Mouse (Mus musculus) heart, embryonic 13.5 days (tissue): ENCODE measurements at regions not wholly inside any gene's neighbourhood (a gene's known extent, or its start where the extent isn't known, plus 50 kb on each side); places are given as distances from the start of the nearest gene placed in this dataset.

ENCODE experiments used
- ATAC-seq: fragments of 200-750 bp; cut with Nextera tagmentation; 2 replicates; pipeline ENCODE4 v1.8.0; 2017; ENCODE audit warnings: moderate TSS enrichment; ENCODE audit not compliant: insufficient number of reproducible peaks, low FRiP score, low TSS enrichment; ENCODE audit errors: extremely low read depth
- H3K27ac ChIP-seq: fragments of 300-500 bp; sonication (generic); replicated peaks from 2 replicates; pipeline ENCODE4 v1.5.1; 2015; ENCODE audit warnings: moderate library complexity, mild to moderate bottlenecking, inconsistent platforms
- H3K27me3 ChIP-seq: fragments of 300-500 bp; sonication (generic); replicated peaks from 2 replicates; pipeline ENCODE4 v1.6.1; 2015; ENCODE audit warnings: mild to moderate bottlenecking, inconsistent platforms
- H3K36me3 ChIP-seq: fragments of 300-500 bp; sonication (generic); 2 replicates; pipeline ENCODE4 v1.6.1; 2015; ENCODE audit warnings: mild to moderate bottlenecking, inconsistent platforms
- H3K4me1 ChIP-seq: fragments of 300-500 bp; sonication (generic); 2 replicates; pipeline ENCODE4 v1.6.1; 2015; ENCODE audit warnings: inconsistent platforms
- H3K4me2 ChIP-seq: fragments of 300-500 bp; sonication (generic); 2 replicates; pipeline ENCODE4 v1.6.1; 2015; ENCODE audit warnings: inconsistent platforms, mild to moderate bottlenecking, moderate library complexity
- H3K4me3 ChIP-seq: fragments of 300-500 bp; sonication (generic); 2 replicates; pipeline ENCODE4 v1.5.1; 2015; ENCODE audit warnings: moderate library complexity, mild to moderate bottlenecking, inconsistent platforms
- H3K9ac ChIP-seq: fragments of 300-500 bp; sonication (generic); 2 replicates; pipeline ENCODE4 v1.6.1; 2015; ENCODE audit warnings: inconsistent platforms, mild to moderate bottlenecking, moderate library complexity
- H3K9me3 ChIP-seq: fragments of 300-500 bp; sonication (generic); 2 replicates; pipeline ENCODE4 v1.6.1; 2016; ENCODE audit warnings: inconsistent platforms
- WGBS: fragments of 180-500 bp; shearing (Covaris S2); methylation state at CpG from one replicate; pipeline ENCODE4 v1.1.7; 2015; ENCODE audit warnings: mixed read lengths; 5-methylcytosine and 5-hydroxymethylcytosine counted together

DNA sequence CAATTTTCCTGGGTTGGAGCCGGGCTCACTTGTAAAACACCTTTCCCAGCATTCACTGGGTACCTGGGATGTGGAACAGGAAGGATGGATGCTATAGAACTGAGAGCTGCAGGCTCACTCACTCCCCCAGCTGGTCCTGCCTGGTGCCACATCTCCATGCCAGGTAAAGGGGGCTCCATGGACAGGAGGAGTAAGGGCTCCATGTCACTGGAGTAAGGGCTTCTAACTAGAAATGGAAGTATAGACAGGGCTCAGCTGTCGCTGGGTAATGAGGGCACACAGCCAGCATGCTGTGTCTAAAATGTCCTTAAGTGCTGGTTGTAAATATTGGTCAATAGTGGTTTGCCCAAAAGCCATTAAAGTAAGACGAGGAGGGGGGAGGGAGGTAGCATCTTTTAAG, 99.4 kb upstream of the Gpr12 start:
- Histone ChIP-seq H3K4me3 (no peak overlapping the region), H3K36me3 (no peaks in the 10 kb centered on the region), H3K9ac (no peak overlapping the region), H3K4me2 (no peak overlapping the region), H3K27ac (no peak overlapping the region), H3K9me3 (no peaks in the 10 kb centered on the region), H3K27me3 (peaks cover 3% of the 10 kb centered on the region; the same call in 1 of the 2 replicates), H3K4me1 (peaks cover 10% of the 10 kb centered on the region)
- ATAC-seq: no peak
- WGBS: 56% methylated on average over 3 of the region's 3 CpGs

DNA sequence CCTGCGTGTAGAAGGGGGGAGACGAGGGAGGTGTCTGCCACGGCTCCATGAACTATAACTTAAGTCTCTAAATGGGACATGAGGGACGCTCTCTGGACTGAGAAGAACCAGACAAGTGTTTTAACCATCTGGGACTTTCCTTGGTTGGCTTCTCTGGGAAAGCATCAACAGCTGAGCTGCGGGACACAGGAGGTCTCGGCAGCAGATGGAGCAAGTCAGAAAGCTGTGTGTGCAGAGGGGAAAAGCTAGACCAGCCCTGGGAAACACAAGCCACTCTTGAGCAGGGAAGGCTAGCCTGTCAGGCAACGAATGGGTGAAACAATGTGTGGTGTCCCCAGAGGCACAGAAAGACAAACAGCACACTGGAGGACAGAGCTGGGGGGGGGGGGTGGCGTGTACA, 98.5 kb upstream of the Gpr12 start:
- Histone ChIP-seq H3K4me1 (peaks cover 19% of the 10 kb centered on the region), H3K27ac (no peak overlapping the region), H3K27me3 (peaks cover 3% of the 10 kb centered on the region; the same call in 1 of the 2 replicates), H3K4me3 (no peak overlapping the region), H3K36me3 (no peaks in the 10 kb centered on the region), H3K9ac (no peak overlapping the region), H3K4me2 (no peak overlapping the region), H3K9me3 (no peaks in the 10 kb centered on the region)
- ATAC-seq: no peak
- WGBS: 52% methylated on average over 8 of the region's 8 CpGs

DNA sequence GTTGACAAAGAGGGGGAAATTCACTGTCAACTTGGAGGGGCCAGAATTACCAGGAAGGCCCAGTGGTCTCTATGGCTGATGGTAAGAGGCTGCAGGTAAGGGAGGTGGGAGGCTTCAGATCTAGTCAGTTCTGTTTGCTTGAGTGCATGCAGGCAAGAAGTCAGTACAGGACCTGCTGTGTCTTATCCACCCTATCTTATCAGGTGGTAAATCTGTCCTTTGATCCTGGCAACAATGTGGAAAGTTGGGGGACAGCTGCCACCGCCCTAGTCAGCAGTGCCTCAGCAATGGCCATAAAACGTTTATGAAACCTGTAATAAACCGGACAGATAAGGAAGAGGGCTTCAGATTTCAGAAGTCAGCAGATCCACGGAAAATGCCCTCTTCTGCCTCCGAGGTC, 97.9 kb upstream of the Gpr12 start:
- Histone ChIP-seq H3K4me3 (no peak overlapping the region), H3K4me2 (no peak overlapping the region), H3K27me3 (peaks cover 3% of the 10 kb centered on the region; the same call in 1 of the 2 replicates), H3K9me3 (no peaks in the 10 kb centered on the region), H3K9ac (no peak overlapping the region), H3K4me1 (peaks cover 21% of the 10 kb centered on the region), H3K36me3 (no peaks in the 10 kb centered on the region), H3K27ac (no peak overlapping the region)
- 56% methylated on average over 5 of the region's 5 CpGs for WGBS
- ATAC-seq: no peak

DNA sequence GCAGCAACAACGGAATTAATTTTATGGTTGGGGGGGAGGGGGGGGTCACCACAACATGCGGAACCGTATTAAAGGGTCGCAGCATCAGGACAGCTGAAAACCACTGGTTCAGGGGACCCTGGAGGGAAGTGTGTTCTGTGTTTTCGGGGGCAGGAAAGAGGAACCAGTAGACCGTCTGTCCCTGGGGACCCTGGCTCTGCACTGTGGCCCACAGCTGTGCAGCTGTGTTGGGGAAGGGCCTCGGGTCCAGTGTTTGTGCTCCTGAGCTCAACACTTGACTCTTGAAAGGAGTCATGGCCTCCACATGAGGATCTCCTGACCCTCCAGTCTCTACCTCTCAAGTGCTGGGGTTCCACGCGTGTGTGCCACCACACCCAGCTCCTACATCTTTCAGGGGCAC, 96.5 kb upstream of the Gpr12 start:
- Histone ChIP-seq H3K4me1 (peaks cover 22% of the 10 kb centered on the region), H3K4me3 (no peak overlapping the region), H3K27me3 (peaks cover 3% of the 10 kb centered on the region; the same call in 1 of the 2 replicates), H3K36me3 (no peaks in the 10 kb centered on the region), H3K9ac (no peak overlapping the region), H3K9me3 (no peaks in the 10 kb centered on the region), H3K27ac (no peak overlapping the region), H3K4me2 (no peak overlapping the region)
- ATAC-seq: no peak
- WGBS: 79% methylated on average over 9 of the region's 9 CpGs

DNA sequence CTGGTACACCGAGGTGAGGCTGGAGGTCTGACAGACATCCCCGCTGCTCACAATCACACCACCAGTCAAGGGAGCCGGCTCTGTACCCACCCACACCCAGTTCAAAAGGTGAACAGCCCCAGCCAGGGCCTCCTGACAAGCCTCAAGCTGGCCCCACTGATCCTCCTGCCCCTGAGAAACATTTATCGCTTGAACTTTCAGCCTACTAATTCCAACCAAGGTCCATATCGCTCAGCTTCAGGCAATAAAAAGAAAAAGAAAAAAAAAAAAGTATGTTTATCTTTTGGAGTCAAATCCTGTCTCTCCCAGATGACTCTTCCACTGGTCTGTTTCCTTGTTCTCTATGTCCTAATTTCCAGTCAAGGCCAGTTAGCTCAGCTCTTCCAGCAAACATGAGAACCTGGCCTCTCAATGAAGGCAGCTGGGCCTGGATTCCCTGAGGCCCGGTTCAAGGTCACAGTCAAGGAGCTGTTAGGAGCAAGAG, 94.2 kb upstream of the Gpr12 start:
- no peak for ATAC-seq
- Histone ChIP-seq H3K27me3 (peaks cover 4% of the 10 kb centered on the region; the same call in 1 of the 2 replicates), H3K36me3 (no peaks in the 10 kb centered on the region), H3K9me3 (no peaks in the 10 kb centered on the region), H3K9ac (no peak overlapping the region), H3K4me3 (no peak overlapping the region), H3K4me1 (peaks cover 31% of the 10 kb centered on the region), H3K4me2 (no peak overlapping the region), H3K27ac (no peak overlapping the region; the same call in 1 of the 2 replicates)
- WGBS: 40% methylated on average over 6 of the region's 6 CpGs

DNA sequence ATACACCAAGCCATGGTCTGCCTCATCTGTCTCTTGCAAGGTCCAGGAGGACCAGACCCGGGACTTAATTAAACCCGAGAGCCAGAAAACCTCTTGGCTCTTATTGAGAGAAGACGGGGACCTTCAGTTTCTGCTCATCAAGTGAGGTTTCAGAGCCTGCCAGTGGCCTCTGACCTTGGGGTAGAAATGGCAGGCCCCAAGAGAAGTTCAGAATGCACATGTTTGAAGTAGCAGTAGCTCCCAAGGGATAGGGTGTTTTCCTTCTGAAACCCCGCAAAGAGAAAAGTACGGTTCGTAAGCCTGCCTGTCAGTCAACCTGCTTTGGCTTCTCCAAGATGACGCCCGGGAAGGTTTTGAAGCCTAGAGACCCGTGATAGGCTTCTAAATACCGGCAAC, 93.7 kb upstream of the Gpr12 start:
- Histone ChIP-seq H3K9me3 (no peaks in the 10 kb centered on the region), H3K27me3 (peaks cover 8% of the 10 kb centered on the region; the same call in 1 of the 2 replicates), H3K4me1 (peaks cover 28% of the 10 kb centered on the region), H3K4me2 (no peak overlapping the region), H3K36me3 (no peaks in the 10 kb centered on the region), H3K27ac (0 out of 2 replicates have a peak overlapping the region, but pooled peaks have one; percentile 15), H3K9ac (no peak overlapping the region), H3K4me3 (no peak overlapping the region)
- ATAC-seq: no peak
- 67% methylated on average over 10 of the region's 10 CpGs for WGBS

DNA sequence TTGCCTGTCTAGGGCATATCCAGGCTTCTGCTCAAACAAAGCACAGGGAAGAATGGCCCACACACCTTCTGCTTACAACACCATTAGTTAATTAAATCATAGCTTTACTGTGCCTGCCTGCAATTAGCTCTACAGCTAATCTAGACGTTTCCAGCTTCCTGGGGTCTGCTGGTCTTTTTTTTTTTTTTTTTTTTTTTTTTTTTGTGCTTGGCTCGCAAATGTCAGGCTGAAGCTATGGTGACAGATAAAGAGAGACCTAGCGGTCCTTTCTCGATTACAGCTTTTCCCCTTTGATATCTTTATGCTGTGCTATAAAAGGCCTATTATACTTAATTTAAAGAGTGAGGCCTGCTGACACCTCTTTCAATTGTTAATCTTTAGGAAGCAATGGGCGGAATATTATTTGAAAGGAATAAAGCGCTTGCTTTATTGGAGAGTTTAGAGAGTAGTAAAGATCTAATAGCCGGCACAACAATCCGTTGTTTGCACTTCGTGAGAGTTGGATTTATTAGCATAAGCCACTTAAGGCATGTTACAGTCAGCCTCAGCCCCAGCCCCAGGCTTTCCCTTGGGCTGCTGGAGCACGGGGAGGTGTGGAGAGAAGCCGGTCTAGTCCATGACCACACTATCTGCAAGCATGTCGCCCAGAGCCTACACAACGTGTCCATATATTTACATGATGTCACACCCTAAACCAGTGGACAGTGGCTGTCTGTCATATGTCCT, 93.2 kb upstream of the Gpr12 start:
- ATAC-seq: no peak
- H3K4me1 ChIP-seq: peaks cover 24% of the 10 kb centered on the region
- 0 out of 2 replicates have a peak overlapping the region, but pooled peaks have one; percentile 15 for H3K27ac ChIP-seq
- no peak overlapping the region for H3K4me3 ChIP-seq
- 67% methylated on average over 13 of the region's 13 CpGs for WGBS
- no peak overlapping the region for H3K4me2 ChIP-seq
- no peaks in the 10 kb centered on the region for H3K9me3 ChIP-seq
- peaks cover 8% of the 10 kb centered on the region; the same call in 1 of the 2 replicates for H3K27me3 ChIP-seq
- no peak overlapping the region for H3K9ac ChIP-seq
- no peaks in the 10 kb centered on the region for H3K36me3 ChIP-seq

DNA sequence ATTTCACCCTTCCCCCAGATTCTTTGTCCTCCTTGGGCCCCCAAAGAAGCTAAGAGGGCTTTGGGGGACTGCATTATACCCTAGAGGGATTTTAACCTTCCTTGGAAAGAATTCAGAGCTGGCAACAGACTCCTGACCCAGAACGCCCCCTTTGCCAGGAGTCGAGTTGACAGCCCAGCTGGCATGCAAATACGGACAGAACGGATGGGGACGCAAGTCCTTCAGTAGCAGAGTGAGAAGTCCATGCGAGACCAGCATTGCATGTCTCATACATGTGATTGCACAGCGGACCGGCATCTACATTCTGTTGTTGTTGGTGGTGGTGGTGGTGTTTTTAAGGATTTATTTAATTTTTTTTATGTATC, 92.1 kb upstream of the Gpr12 start:
- peaks cover 8% of the 10 kb centered on the region; the same call in 1 of the 2 replicates for H3K27me3 ChIP-seq
- H3K36me3 ChIP-seq: no peaks in the 10 kb centered on the region
- no peak overlapping the region for H3K4me2 ChIP-seq
- peaks cover 6% of the 10 kb centered on the region; the same call in 1 of the 2 replicates for H3K9me3 ChIP-seq
- peaks cover 24% of the 10 kb centered on the region for H3K4me1 ChIP-seq
- H3K9ac ChIP-seq: no peak overlapping the region; the same call in 1 of the 2 replicates
- peak overlapping the region; percentile 30; the same call in 1 of the 2 replicates for H3K27ac ChIP-seq
- no peak overlapping the region for H3K4me3 ChIP-seq
- no peak for ATAC-seq
- 93% methylated on average over 8 of the region's 8 CpGs for WGBS

DNA sequence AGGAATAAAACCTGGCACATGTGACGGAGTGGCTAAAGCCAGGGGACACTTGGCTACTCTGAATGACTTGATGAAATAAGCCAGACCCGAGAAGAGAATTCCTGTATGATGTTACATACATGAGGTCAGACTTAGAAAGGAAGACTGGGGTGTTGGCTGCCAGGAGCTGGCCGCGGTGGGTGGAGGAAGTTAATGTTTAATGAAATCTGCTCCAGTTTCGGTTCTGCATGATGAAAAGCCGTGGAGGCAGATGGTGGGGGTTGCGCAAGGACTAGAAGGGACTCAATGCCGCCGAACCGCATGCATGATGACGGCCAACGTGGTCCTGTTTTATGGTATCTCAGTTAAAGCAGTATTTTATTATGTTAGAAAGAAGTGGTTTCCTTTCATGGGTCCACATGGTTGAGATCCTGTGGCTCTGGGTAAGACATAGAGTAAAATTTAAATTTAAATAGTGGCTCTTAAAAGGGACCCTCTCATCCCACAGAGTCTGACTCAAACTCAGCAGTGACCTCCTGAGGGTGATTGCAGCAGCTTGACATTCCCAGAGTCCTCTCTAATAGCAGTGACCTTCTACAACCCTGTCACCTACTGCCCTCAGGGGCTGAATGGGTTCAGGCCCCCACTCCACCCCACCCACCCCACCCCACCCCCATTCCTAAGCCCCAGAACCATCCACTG, 91.6 kb upstream of the Gpr12 start:
- no peak overlapping the region for H3K4me2 ChIP-seq
- no peak for ATAC-seq
- 78% methylated on average over 12 of the region's 12 CpGs for WGBS

DNA sequence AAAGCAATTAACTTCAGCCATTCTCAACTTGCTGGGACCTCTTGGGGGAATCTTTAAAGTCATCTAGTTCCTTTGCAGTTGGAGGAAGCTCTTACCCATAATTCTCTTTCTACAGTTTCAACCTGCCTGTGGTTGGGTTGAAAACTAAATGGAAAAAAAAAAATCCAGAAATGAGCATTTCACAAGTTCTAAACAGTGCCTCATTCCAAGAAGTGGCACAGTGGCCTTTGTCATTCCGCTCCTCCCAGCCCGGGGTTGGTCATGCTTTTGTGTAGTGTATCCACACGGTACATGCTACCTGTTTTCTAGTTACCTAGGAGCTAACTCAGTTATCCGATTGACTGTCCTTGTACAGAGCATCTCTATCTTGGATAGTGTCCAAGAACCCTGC, 90.8 kb upstream of the Gpr12 start:
- peaks cover 8% of the 10 kb centered on the region; the same call in 1 of the 2 replicates for H3K9me3 ChIP-seq
- no peak overlapping the region for H3K9ac ChIP-seq
- no peak overlapping the region for H3K4me3 ChIP-seq
- H3K27ac ChIP-seq: peak overlapping the region; percentile 56
- no peak overlapping the region for H3K4me2 ChIP-seq
- peaks cover 8% of the 10 kb centered on the region; the same call in 1 of the 2 replicates for H3K27me3 ChIP-seq
- ATAC-seq: no peak
- WGBS: 88% methylated on average over 4 of the region's 4 CpGs
- no peaks in the 10 kb centered on the region for H3K36me3 ChIP-seq
- H3K4me1 ChIP-seq: peaks cover 24% of the 10 kb centered on the region

More for the DNA sequence above, 91.6 kb upstream of the Gpr12 start:
- H3K4me1 ChIP-seq: peaks cover 24% of the 10 kb centered on the region
- no peak overlapping the region; the same call in 1 of the 2 replicates for H3K9ac ChIP-seq
- no peak overlapping the region for H3K4me3 ChIP-seq
- H3K36me3 ChIP-seq: no peaks in the 10 kb centered on the region
- H3K9me3 ChIP-seq: peaks cover 8% of the 10 kb centered on the region; the same call in 1 of the 2 replicates
- peak overlapping the region; percentile 30; the same call in 1 of the 2 replicates for H3K27ac ChIP-seq
- H3K27me3 ChIP-seq: peaks cover 8% of the 10 kb centered on the region; the same call in 1 of the 2 replicates
